13 mouse cellular contexts compared by ENCODE assay signal in genomic region chr4:91092323-91092722, GRCm38 (mm10).
DNase-seq lines count a peak whose midpoint lies in the region; ATAC-seq lines count a peak whose summit lies in the region.
"Had no signal": no experiment of that assay in that cellular context is flagged by ENCODE, and none has a peak within 500 bp of the region (broad histone marks: within the 10 kb centered on the region; RNA-seq: fewer than 3 reads in every experiment).

No protein-coding gene starts in this region.

- H3K4me3 ChIP-seq in neural tube, embryonic 11.5 days (ENCODE audit: low read depth, low read length): no peak overlapping the region
- no peak overlapping the region for H3K4me3 ChIP-seq in hindbrain, embryonic 16.5 days (ENCODE audit: low read length)
- no peak overlapping the region for H3K4me3 ChIP-seq in neural tube, embryonic 14.5 days (ENCODE audit: low read depth, low read length)
- H3K4me3 ChIP-seq: embryonic facial prominence, embryonic 15.5 days; limb, embryonic 15.5 days had no signal

- DNase-seq in cerebellum, postnatal 25 days: peak; percentile 44 to 47
- DNase-seq in cerebellum, adult 18-20 months: no peak
- DNase-seq in neural tube, embryonic 11.5 days (ENCODE audit: low spot score): peak; percentile 20
- no peak for DNase-seq in neural tube, embryonic 10.5 days (ENCODE audit: extremely low spot score, low spot score)
- no peak for DNase-seq in thymus, postnatal 14 days
- no peak for DNase-seq in heart, adult 18-20 months
- DNase-seq: kidney, postnatal 36 days; lung, postnatal 14 days had no signal

- WGBS in neural tube, embryonic 11.5 days: 65% methylated on average over 8 of the region's 8 CpGs
- 27% methylated on average over 8 of the region's 8 CpGs for WGBS in hindbrain, embryonic 16.5 days
- 41% methylated on average over 8 of the region's 8 CpGs for WGBS in neural tube, embryonic 14.5 days

- H3K36me3 ChIP-seq in neural tube, embryonic 11.5 days (ENCODE audit: control insufficient read depth, insufficient read depth, low read length): no peaks in the 10 kb centered on the region
- H3K36me3 ChIP-seq in hindbrain, embryonic 16.5 days (ENCODE audit: control insufficient read depth, insufficient read depth, low read length): no peaks in the 10 kb centered on the region
- no peaks in the 10 kb centered on the region for H3K36me3 ChIP-seq in neural tube, embryonic 14.5 days (ENCODE audit: control insufficient read depth, insufficient read depth, low read length)
- H3K36me3 ChIP-seq: embryonic facial prominence, embryonic 15.5 days; G1E; limb, embryonic 15.5 days had no signal

- no peak overlapping the region for H3K27ac ChIP-seq in neural tube, embryonic 11.5 days (ENCODE audit: low read depth, low read length)
- peak overlapping the region; percentile 32; the same call in 1 of the 2 replicates for H3K27ac ChIP-seq in hindbrain, embryonic 16.5 days (ENCODE audit: low read depth, low read length)
- no peak overlapping the region for H3K27ac ChIP-seq in neural tube, embryonic 14.5 days (ENCODE audit: low read depth, low read length)
- H3K27ac ChIP-seq: embryonic facial prominence, embryonic 15.5 days; limb, embryonic 15.5 days had no signal

- no peaks in the 10 kb centered on the region for H3K4me1 ChIP-seq in neural tube, embryonic 11.5 days (ENCODE audit: control insufficient read depth, insufficient read depth, low read length)
- H3K4me1 ChIP-seq in hindbrain, embryonic 16.5 days (ENCODE audit: control insufficient read depth, insufficient read depth, low read depth, low read length): no peaks in the 10 kb centered on the region
- H3K4me1 ChIP-seq in neural tube, embryonic 14.5 days (ENCODE audit: control insufficient read depth, insufficient read depth, low read length): no peaks in the 10 kb centered on the region
- H3K4me1 ChIP-seq: embryonic facial prominence, embryonic 15.5 days; limb, embryonic 15.5 days had no signal

- no peak overlapping the region for H3K9ac ChIP-seq in neural tube, embryonic 11.5 days (ENCODE audit: low read length)
- H3K9ac ChIP-seq in hindbrain, embryonic 16.5 days (ENCODE audit: low read depth, low read length): no peak overlapping the region
- no peak overlapping the region for H3K9ac ChIP-seq in neural tube, embryonic 14.5 days (replicated peaks; ENCODE audit: low read depth, low read length)
- H3K9ac ChIP-seq: embryonic facial prominence, embryonic 15.5 days; limb, embryonic 15.5 days had no signal

- H3K27me3 ChIP-seq in neural tube, embryonic 11.5 days (ENCODE audit: control insufficient read depth, insufficient read depth, low read length): no peaks in the 10 kb centered on the region
- no peaks in the 10 kb centered on the region for H3K27me3 ChIP-seq in hindbrain, embryonic 16.5 days (replicated peaks; ENCODE audit: control insufficient read depth, insufficient read depth, low read length)
- no peaks in the 10 kb centered on the region for H3K27me3 ChIP-seq in neural tube, embryonic 14.5 days (ENCODE audit: control insufficient read depth, insufficient read depth, low read length)
- H3K27me3 ChIP-seq: embryonic facial prominence, embryonic 15.5 days; limb, embryonic 15.5 days had no signal

- peak; percentile 42; the same call in 1 of the 2 replicates for ATAC-seq in neural tube, embryonic 11.5 days (ENCODE audit: insufficient read depth, low FRiP score, low TSS enrichment)
- ATAC-seq in hindbrain, embryonic 16.5 days: peak; percentile 85
- ATAC-seq in neural tube, embryonic 14.5 days (ENCODE audit: low read depth): peak; percentile 74

- no peaks in the 10 kb centered on the region for H3K9me3 ChIP-seq in neural tube, embryonic 11.5 days (ENCODE audit: control insufficient read depth, low read length)
- no peaks in the 10 kb centered on the region for H3K9me3 ChIP-seq in hindbrain, embryonic 16.5 days (ENCODE audit: control insufficient read depth, low read length)
- H3K9me3 ChIP-seq in neural tube, embryonic 14.5 days (ENCODE audit: control insufficient read depth, low read length): no peaks in the 10 kb centered on the region
- H3K9me3 ChIP-seq: embryonic facial prominence, embryonic 15.5 days; limb, embryonic 15.5 days had no signal

- no peak overlapping the region for H3K4me2 ChIP-seq in neural tube, embryonic 11.5 days (ENCODE audit: low read depth)
- H3K4me2 ChIP-seq in hindbrain, embryonic 16.5 days (ENCODE audit: low read length): no peak overlapping the region
- H3K4me2 ChIP-seq in neural tube, embryonic 14.5 days (ENCODE audit: low read depth, low read length): no peak overlapping the region
- H3K4me2 ChIP-seq: embryonic facial prominence, embryonic 15.5 days; limb, embryonic 15.5 days had no signal

Comparison
In these comparisons a context has a peak if more than half of its experiments do, and no peak if none do; other contexts are left out.
1. DNase-seq: peak in cerebellum, postnatal 25 days (2 of 2) and neural tube, embryonic 11.5 days (single experiment); none in cerebellum, adult 18-20 months (0 of 2), neural tube, embryonic 10.5 days (single experiment), thymus, postnatal 14 days (single experiment) and heart, adult 18-20 months (0 of 2).
2. Peak in every context shown above with its lines, with median percentiles within 50 percentile points of each other: ATAC-seq.